Mouse (Mus musculus): ENCODE results near the gene Zfp706.

Gene Zfp706

DNA sequence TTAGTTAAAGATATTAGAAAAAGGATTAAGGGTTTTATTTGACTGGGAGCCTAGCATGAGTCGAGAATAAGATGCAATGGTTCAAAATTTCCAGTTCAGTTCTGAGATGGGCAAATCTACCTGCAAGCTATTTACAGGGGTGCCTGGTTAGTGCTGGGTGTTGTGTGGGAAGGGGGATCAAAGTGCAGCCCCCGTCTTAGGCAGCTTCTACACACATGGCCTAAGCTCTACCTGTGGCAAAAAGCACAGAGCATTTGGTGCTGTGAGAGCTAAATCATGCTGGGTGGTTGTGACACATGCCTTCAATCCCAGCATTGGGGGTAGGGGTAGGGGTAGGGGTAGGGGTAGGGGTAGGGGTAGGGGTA is 32.3 kb downstream of the Zfp706 start:
- no peak for DNase-seq

DNA sequence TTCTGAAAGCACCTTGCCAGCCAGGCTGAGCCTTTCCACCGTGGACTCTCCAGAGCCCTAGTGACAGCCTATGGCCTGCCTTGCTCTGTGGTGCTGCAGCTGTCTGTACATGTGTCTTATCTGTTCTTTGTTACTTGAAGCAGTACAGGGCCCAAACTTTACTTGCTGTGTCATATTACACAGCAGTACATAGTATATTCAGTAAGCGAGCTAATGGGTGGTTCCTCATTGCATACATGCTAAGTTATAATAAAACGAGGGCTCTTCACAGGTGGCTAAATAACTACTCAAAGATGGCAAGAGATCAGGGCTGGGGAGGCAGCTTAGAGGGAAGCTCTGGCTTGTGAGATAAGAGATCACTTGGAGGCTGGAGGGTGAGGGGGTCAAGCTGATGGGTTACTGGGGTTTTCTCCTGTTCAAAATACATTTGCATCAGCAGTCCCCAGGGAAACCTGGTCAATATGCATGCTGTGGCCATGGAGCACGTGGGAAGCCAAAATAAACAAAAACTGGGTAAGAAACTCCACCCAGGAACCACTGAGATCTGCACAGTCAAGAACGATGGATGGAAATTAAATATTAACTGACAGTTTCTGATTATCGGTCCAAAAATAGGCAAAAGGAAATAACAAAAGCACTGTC is 32.8 kb downstream of the Zfp706 start:
- no peak for DNase-seq

DNA sequence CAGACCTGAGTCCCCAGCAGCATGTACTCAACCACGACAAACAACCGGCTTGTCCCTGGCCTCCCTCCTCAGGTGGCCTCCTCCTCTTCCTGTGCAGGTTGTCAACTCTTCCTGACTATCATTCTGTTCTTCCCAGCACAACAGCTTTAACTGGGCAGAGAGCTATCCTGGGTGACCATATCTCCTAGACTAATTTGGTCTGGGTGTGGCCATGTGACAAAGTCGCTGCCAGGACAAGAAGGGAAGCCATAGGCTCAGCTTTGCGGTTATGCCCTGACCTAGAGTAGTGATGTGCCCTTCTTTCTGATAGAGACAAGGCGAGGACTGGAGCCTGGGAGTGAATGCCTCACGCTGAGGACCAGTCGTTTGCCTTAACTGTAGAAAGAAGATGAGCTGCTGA is 33.9 kb downstream of the Zfp706 start:
- no peak for DNase-seq

DNA sequence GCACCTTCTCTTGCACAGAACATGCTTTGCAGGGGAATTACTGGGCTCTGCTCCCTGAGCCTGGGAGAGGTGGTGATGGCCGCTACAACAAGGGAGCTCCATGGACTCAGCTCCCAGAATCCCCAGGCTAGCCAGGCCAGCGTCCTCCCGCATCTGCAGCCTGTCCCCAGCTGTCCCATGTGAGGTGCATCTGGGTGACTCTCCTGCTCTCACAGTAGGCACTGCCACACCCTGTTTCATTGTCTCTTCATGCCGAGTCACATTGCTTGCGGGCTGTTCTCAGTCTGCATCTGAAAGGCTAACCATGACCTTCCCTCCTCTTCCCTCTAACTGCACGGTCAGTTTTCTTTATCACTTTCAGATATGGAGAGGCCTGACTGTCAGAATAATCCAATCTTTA is 34.3 kb downstream of the Zfp706 start:
- DNase-seq, result no peak

DNA sequence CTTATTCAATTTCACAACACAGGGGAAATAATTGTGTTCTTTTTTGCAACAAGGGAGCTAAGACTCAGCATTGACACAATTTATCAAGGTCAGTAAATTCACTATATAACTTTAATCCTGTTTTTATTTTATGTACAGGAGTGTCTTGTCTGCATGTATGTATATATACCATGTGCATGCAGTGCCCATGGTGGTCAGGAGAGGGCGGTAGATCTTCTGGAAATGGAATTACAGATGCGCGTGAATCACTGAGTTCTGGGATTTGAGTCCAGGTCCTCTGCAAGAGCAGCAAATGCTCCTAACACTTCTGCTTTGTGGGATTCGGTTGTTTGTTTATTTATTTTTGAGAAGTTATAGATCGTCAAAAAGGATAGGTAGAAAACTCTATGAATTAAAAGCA is 37.8 kb downstream of the Zfp706 start:
- DNase-seq, result peak; percentile 51

DNA sequence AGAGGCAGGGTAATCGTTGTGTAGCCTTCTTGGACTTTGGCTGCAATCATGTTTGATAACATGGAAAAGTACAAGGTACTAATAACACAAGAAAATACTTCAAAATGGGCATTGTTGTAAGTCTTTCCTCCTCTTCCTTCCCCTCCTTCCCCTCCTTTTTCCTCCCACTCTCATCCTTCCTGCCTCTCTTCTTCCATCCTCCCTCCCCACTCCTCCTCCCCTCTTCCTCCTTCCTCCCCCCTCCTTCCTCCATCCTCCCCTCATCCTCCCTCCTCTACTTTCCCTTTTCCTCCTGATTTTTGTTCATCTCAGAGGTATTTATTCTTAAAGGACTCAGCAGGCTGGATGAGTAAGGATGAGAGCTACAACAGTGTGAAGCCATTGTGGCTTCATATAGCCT is 39.3 kb downstream of the Zfp706 start:
- DNase-seq, result no peak

DNA sequence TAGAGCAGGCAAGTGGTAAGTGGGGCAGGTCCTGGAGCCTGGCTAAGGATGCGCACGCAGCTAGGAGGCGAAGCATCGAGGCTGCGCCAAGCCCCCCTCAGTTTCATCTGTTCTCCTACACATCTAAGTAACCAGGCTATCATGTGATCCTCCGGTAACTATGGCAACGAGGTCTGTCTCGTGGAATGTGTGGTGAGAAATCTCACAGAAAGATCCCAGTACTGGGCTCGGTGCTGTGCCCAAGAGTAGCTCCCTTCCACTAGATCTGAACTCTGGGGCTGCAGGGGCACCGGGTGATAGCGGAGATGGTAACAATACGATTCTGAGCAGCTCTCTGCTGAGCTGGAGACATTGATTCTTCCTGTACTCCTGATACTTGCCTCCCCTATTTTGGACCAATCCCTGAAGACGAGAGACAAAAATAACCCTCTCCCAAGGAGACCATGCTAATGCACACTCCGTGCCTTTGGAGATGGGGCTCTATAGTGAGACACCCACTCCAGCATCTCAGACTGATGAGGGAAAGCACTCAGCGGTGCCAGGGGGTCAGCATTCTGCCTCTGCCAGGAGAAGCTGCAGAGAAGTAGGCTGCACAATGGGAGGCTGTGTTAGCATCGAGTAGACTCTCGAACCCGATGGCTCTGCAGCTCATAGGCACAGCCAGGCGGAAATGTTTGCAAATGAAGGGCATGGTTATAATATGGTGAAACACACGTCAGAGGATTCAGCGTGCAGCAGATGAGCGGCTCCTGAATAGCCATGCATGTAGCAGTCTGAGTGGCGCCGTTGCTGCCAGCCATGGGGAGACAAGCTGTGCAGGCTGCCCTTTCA is 40.0 kb downstream of the Zfp706 start:
- DNase-seq, result peak; percentile 87

DNA sequence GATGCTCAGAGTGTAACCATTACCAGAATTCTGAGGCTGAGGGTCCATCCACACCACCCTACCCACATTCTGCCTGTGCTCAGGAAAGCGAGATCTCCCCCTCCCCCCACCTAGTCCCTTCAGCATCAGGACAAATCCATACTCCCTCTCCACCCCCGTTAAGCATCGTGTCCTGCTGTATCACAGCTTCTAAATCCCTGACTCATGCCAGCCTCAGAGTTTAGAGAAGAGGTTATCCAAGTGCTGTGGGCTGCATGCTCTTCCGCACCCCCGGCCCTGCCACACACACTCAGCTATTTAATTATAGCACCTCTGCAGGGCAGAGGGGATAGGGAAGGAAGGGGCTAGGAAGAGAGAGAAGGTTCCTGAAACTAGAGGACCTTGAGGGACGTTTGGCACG is 40.6 kb downstream of the Zfp706 start:
- DNase-seq, result no peak

DNA sequence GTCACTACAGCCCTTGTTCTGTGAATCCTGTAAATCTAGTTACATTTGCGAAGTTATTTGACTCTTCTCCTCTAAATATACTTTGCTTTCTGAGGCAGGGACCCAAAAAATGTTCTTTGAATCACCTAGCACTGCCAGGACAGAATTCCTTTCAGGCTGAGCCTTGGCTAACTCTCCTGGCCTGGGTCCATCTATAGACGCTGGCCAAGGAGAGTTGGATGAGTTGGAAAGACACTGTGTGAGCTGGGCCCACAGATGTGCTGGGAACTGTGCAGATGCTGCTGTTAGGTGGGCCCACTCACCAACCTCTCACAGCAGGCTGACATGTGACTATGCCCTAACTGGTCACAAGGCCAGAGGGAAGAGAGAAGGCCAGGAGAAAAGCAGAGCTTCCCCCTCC is 41.1 kb downstream of the Zfp706 start:
- no peak for DNase-seq

DNA sequence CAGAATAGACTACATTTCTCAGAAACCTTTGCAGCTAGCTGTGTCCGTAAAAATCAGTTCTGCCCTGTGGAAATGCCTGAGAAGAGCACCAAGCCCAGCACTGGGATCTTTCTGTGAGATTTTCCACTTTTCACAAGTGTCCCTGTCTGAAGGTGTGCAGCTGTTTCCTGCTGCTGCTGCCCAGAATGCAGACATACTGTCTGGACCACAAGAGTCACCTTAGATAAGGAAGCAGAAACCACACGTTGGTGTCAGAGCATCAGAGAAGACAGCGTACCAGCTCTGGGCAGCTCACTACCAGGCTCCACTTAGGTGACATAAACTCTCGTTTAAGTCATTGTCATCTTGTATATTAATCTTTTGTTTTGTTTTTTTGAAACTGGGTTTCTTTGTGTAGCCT is 41.8 kb downstream of the Zfp706 start:
- no peak for DNase-seq

DNA sequence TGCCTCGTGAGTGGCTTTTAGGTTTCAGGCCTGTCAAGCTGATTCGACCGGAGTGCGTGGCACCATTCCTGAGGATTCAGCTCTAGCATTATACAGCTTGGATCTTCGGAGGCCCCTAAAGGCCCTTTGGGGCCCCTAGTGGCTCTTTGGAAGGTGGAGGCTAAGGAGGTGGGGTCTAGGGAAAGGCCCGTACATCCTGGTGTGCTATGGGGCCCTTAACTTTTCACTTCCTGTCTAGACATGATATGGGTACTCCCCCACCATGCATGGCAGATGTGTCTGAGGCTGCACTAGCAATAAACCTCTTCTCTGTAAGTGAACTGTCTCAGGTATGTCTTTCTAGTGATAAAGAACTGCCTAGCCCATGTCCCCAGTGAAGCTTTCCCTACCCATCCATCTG is 44.6 kb downstream of the Zfp706 start:
- no peak for DNase-seq

DNA sequence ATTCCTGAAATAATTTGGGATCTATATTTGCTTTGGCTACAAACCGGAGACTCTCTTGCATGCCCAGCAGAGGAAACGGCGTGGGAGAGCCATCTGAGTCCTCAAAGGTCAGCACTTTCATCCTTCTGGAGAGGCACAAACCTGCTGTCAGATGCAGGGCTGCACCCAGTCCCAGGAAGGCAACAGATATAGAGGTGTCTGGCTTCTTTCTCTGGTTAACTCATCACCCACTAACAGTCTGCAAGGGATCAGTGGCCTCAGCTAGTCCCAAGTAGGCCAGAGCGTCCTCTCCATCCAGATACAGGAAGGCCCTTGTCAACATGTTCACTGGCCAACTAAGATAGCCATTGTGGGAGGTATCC is 46.7 kb downstream of the Zfp706 start:
- no peak for DNase-seq

DNA sequence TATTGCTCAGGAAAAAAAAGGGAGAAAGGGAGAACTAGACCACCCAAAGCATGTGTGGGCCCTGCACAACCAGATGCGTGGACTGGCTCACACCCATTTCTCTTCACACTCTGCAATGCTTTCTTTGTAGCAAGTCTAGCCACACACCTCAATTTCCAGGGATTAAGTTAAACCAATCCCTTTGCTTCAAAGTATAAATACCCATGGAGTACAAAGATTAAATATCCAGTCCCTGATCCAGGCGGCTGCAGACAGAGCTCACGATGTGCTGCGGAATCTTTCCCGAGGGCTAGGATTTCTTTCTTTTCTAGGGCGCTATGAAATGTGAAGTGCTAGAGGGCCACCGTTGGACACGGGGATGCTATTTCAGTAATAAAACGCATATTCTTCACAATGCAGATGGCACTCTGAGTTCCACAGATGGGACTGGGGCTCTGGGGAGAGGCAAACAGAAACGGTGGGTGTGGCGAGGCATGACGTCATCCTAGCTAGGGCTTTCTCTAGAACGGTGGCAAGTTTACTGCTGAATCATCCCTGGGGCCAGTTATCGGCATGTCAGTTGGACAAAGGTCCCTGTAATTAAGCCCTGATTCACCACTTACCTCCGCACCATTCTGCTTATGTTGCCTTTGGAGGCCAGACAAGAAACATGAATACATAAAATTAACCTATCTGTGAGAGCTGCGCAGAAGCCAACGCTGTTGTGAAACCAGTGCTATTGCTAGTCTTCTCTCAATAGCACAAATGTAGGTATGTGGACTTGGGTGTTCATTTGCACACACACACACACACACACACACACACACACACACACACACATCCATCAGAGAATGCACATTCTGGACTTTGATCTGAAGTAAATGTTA is 47.3 kb downstream of the Zfp706 start:
- peak; percentile 74 for DNase-seq

DNA sequence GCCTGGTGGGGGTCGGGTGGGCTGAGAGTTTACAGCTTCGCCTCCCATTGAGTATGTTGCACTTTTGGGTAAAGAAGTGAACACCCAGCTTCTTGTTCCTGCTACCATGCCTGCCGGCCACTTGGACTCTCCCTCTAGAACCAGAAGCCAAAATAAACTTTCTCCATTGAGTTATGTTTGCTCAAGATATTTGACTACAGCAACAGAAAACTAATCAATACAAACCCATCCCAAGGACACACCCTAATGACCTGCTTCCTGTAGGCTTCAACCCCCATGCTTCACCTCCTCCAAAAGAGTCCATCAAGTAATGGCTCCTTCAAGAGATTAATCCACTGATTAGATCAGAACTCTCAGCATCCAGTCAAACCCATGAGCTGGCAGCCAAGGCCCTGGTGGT is 51.4 kb downstream of the Zfp706 start:
- DNase-seq, result no peak

DNA sequence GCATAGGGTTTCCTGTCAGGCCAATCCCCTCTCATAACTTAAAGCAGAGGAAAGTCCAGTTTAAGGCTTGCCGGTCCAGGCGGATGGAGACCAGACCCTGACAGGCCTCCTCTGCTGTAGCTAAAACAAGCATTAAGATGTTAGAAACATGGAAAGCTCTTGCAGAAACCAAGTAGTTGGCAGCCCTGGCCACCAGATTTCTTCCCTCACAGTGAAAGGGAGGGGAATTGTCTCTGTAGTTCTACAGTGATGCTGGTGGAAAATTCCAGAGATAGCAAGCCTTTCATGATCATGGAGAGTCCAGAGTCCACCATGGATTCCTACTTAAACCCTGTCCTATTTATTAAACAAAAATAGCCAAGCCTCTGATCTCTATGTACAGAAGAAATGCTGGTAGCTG is 57.3 kb downstream of the Zfp706 start:
- no peak for DNase-seq

DNA sequence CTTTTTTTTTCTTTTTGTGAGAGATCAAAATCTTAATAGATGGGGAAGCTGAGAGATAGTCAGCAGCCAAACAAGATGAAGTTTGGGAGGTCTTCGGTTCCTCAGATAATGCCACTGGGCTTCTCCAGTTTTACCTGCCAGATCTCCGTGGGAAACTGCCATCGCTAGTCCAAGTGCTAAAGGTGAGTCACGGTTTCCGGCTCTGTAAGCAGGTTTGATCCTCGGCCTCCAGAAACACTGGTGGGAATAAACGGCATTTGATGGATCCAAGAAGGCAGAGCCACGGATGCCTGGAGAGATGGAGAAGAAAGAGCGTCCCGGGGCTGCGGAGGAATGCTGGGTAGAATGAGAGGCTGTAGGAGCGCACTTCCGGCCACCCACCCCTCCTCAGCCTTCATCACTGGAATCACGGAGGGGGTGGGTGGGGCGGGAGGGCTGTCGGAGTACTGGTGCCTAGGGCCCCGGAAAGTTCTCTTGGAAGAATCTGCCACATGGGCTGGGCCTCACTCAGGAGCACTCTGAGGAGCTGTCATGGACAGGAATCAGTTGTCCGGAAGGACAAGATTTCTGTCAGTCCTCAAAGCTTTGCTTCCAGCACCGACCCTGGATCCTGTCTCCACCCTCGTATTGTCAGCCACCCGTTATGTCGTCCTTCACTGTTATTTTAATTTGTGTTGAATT is 58.6 kb downstream of the Zfp706 start:
- DNase-seq, result no peak

Data from right cerebral cortex, postnatal 4 days (tissue).